Mouse (Mus musculus): Measurements from ENCODE around the gene Nrp2.

The Nrp2 gene

GRCm38 (mm10) chr1:62704889-62705516, 1.9 kb downstream of the Nrp2 start:
- DNase-seq (ENCODE audit: low spot score), result no peak

DNA sequence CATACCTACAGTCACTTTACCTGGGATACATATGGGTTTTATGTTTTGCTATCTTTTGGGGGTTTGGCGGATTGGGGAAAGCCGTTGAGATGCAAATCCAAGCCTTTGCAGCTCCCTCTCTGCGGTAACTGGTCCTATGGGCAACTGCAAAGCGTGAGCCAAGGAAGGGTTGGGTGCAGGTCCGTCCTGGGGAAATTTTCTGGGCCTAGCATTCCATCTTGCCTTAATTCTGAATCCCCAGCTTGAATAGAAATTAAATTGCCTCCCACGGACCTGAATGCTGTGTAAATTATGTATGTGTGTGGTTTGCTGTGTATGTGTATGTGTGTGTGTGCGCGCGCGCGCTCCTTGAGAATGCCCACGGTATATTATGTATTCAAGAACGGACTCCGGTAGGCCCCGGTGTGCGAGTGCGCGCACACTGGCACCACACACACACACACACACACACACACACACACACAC, 2.5 kb downstream of the Nrp2 start:
- no peak for DNase-seq (ENCODE audit: low spot score)

- peak; percentile 40 for DNase-seq (ENCODE audit: low spot score)
Measured at GRCm38 (mm10) chr1:62706085-62707021, 3.3 kb downstream of the Nrp2 start.

GRCm38 (mm10) chr1:62707101-62707912, 4.2 kb downstream of the Nrp2 start:
- DNase-seq (ENCODE audit: low spot score), result peak; percentile 36

- DNase-seq (ENCODE audit: low spot score), result no peak
Measured at GRCm38 (mm10) chr1:62707913-62708860, 5.1 kb downstream of the Nrp2 start.

GRCm38 (mm10) chr1:62709770-62710335, 6.8 kb downstream of the Nrp2 start:
- no peak for DNase-seq (ENCODE audit: low spot score)

DNA sequence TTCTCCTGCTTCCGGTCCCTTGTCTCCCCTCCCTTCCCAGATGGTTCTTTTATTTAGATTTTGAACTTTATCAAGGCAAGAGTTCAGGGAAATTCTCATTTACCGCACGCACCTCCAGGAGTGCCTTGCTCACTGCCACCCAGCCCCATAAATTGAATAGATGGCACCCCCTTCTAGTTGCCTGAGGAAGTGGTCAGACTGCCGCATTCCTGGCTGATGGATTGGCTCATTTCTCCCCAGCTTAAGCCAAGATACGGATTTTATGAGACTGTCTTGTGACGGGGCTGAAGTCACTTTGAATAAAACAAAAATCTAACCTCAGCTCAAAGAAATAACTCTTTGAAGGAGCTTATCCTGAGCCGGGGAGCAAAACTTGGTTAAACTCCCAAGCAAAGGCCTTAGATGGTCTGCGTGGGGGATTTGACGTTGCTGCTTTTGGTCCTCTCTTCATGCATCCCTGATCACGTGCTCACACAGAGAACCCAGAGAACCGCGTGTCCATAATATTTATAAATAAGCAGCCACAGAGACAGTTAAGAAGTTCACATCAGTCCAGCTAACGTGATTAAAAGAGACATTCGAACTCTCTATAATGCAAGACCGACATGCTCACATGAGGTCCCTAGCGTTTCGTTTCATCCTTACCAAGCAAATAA, 10.1 kb downstream of the Nrp2 start:
- DNase-seq (ENCODE audit: low spot score), result no peak

DNA sequence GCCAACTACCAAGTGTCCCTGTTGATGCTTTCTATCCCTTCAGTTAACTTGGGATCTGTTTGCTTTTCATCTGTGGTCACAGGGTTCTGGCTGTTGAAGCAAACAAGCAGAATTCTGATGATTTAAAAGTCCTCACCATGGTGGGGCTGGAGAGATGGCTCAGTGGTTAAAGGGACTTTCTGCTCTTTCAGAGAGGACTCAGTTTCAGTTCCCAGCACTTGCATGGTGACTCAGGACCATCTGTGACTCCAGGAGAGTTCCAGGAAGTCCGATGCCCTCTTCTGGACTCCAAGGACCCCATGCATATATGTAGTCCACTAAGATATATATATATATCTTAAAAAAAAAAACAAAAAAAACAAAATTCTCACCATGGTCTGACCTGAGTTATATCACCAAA, 11.9 kb downstream of the Nrp2 start:
- no peak for DNase-seq (ENCODE audit: low spot score)

DNA sequence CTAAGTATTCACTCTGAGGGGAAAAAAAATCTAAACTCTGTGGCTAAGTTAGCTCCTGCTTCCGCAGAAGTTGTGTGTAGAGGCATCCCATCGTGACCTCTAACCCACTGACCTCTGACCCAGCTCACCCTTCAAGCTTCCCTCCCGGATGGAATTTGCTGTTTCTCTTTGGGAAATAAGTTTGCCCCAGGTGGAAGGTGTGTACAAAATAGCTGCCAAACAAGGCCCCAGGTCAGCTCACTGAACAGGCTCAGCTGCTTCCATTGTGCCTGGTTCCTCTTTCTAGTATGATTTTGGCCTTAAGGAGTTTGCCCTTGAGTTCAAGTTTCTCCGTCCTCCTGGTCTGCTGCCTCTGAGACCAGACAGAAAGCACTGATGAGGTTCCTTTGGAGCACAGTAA, 12.6 kb downstream of the Nrp2 start:
- DNase-seq (ENCODE audit: low spot score), result no peak

- DNase-seq (ENCODE audit: low spot score), result no peak
Measured at GRCm38 (mm10) chr1:62716836-62717478, 13.9 kb downstream of the Nrp2 start.

- DNase-seq (ENCODE audit: low spot score), result no peak
Measured at GRCm38 (mm10) chr1:62717552-62718236, 14.6 kb downstream of the Nrp2 start.

- DNase-seq (ENCODE audit: low spot score), result no peak
Measured at GRCm38 (mm10) chr1:62718237-62718571, 15.1 kb downstream of the Nrp2 start.

DNA sequence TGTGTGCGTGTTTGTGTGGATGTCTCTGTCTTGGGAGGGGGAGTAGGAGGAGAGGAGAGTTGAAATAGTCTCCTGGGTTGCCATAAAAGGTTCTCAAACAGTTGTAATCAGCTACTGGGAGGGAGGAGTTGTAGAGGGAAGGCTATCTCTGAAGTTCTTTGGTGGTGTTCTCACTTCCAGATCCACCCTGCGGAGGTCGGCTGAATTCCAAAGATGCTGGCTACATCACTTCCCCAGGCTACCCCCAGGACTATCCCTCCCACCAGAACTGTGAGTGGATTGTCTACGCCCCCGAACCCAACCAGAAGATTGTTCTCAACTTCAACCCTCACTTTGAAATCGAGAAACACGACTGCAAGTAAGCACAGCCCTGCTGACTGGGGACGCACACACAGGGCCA, 15.7 kb downstream of the Nrp2 start:
- no peak for DNase-seq (ENCODE audit: low spot score)

DNA sequence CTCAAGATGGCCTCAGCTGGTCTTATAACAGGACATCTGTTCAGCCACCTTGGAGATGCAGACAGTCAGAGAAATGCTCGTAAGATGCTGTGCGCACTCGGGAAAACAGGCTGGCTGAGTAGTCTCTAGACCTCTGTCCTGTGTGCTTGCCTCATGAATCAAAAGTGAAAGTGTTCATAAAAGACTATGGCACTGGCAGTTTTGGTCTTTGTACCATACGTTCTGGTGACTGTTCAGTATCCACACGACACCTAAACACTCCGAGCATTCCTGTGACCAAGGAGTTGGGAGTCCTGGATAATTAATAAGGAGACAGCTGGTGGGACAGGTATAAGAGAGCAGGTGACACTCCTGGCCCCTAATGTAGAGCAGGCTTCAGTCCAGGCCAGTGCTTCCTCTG, 16.7 kb downstream of the Nrp2 start:
- no peak for DNase-seq (ENCODE audit: low spot score)

DNA sequence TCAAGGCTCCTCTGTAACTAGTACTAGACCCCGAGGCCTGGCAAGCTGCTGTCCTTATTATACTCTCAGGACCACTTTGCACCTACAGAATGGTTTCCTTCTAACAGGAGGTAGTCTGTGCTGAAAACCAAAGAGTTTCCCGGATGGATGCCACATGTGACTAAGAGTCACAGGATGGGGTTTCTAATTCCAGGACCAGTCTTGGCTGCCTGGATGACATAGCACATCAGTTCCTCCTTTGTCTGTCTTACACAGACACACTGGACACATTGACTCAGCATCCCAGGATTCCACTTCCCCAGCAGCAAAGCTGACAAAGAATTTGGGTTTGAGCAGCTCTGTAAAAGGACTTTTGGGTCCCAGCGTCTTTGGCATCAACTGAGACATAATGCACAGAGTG, 17.1 kb downstream of the Nrp2 start:
- no peak for DNase-seq (ENCODE audit: low spot score)

DNA sequence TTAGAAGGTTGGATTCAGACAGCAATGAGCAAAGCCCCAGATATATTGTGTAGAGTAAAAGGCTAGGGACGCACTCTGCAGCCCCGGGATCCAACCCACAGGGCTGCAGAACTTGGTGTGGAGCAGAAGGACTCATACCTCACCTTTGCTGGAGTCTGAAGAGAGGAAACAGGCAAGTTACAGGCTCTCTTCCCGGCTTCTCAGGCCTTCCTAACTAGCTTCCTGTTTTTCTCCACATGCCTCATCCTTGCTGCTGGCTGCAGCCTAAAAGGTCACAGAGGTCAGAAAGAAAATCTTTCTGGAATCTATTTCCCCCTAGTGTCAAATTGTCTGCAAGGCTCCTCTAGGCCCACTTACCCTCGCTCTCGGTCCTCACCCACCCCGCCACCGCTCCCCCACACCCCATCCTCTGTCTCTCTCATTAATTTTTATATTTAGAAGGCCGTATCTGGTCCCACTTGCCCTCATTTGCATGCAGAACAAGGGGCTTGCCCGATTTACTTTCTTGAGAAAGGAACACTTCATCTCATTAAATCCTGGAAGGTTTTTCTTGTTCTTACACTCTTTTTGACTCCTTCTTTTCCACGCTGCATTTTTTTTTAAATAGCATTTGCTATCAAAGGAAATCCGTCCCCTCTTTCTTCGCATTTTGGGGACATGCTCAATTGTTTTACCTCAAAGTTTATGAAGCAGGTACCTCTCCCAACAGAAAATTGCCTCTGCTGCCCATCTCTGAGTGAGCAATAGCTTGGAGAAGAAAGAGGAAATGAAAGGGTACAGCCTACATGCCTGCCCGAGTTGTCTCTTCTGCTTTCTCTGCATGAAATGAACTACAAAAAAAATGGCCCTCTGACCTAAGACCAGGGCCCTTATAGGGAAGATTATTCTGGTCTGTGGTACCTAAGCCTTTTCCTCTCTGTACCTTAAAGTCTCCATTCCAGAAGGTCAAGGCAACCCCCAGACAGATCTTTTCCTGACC, 17.9 kb downstream of the Nrp2 start:
- DNase-seq (ENCODE audit: low spot score), result no peak

DNA sequence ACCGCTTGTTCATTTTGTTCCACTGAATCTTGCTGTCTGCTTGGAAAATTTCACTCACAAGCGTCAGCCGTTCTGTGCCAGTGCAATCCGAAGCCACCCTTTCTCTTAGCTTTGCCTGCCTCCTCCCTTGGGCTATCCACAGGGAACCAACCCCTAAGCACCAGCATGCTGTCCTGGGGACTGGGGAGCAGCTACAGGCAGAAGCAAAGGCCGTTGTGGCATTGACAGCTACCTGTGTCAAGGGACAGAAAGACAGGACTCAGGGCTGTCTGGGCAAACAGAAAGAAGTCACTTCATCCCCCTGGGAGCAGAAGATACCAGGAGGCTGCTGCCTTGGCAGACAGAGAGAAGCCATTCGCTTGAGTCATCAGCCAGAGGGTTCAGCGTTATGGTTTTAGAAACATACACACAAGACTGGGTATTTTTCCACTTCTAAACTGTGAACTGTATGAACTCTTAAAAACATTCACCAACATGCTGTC, 18.7 kb downstream of the Nrp2 start:
- DNase-seq (ENCODE audit: low spot score), result no peak

- DNase-seq (ENCODE audit: low spot score), result peak; percentile 42
Measured at GRCm38 (mm10) chr1:62722526-62722925, 19.4 kb downstream of the Nrp2 start.
